Mouse (Mus musculus) heart, embryonic 10.5 days (tissue): Measurements from ENCODE around the gene Ifi211. TPM values are rescaled to one million over a fixed set of nuclear protein-coding genes. Genes with fewer than 3 reads are reported as not detected.
"Not testable (repeated sequence)": the region's sequence is repeated elsewhere in the genome, so short reads cannot be mapped to it uniquely, and the experiment has no call there.

Experiments
- DNase-seq: peaks from one replicate; pipeline ENCODE4 v3.0.0-alpha.2; 2017; ENCODE audit warnings: low spot score
- H3K27ac ChIP-seq: fragments of 300-500 bp; sonication (generic); 2 replicates; pipeline ENCODE4 v1.5.1; 2016; ENCODE audit warnings: mild to moderate bottlenecking
- H3K27me3 ChIP-seq: fragments of 300-500 bp; sonication (generic); 2 replicates; pipeline ENCODE4 v1.6.1; 2016; ENCODE audit warnings: mild to moderate bottlenecking; ENCODE audit not compliant: poor library complexity, insufficient read depth, severe bottlenecking
- H3K36me3 ChIP-seq: fragments of 300-500 bp; sonication (generic); 2 replicates; pipeline ENCODE4 v1.6.1; 2016; ENCODE audit warnings: mild to moderate bottlenecking, moderate library complexity
- H3K4me1 ChIP-seq: fragments of 300-500 bp; sonication (generic); 2 replicates; pipeline ENCODE4 v1.6.1; 2016; ENCODE audit warnings: mild to moderate bottlenecking
- H3K4me3 ChIP-seq: fragments of 300-500 bp; sonication (generic); 2 replicates; pipeline ENCODE4 v1.5.1; 2016; ENCODE audit warnings: mild to moderate bottlenecking, moderate library complexity
- H3K9me3 ChIP-seq: fragments of 300-500 bp; sonication (generic); 2 replicates; pipeline ENCODE4 v1.6.1; 2016; ENCODE audit warnings: mild to moderate bottlenecking, moderate library complexity
- WGBS: fragments of 180-500 bp; shearing (Covaris S2); methylation state at CpG from one replicate; pipeline ENCODE4 v1.1.7; 2016; 5-methylcytosine and 5-hydroxymethylcytosine counted together
- polyA plus RNA-seq: library from polyadenylated mRNA; unstranded; fragments of >200 nt; fragmentation: Nextera tagmentation; extraction: Ambion mirVana; gene quantifications from 2 replicates; pipeline ENCODE4 v1.2.1, GENCODE M21; 2016

The Ifi211 gene
- polyA plus RNA-seq, 1 experiment from 2014 or later: 1.1 TPM

- not testable (repeated sequence) for H3K9me3 ChIP-seq, H3K36me3 ChIP-seq, H3K4me1 ChIP-seq, H3K4me3 ChIP-seq, H3K27me3 ChIP-seq, DNase-seq, H3K27ac ChIP-seq
- 61% methylated on average over 4 of the region's 4 CpGs for WGBS
Observed at GRCm38 (mm10) chr1:173852853-173853252, 60.0 kb downstream of the Ifi211 start.

Other genes with a start within 250 kb of the Ifi211 start
- gene Ifi208, start 239.4 kb downstream of the Ifi211 start, polyA plus RNA-seq: not detected in 2 replicates
- gene Ifi207, start 171.3 kb downstream of the Ifi211 start, polyA plus RNA-seq: 0.14 and 0.24 TPM in 2 replicates
- 0.28 and 0.31 TPM in 2 replicates for gene Ifi204, start 146.1 kb downstream of the Ifi211 start, polyA plus RNA-seq
- 0.77 and 4.1 TPM in 2 replicates for gene Mndal, start 29.4 kb upstream of the Ifi211 start, polyA plus RNA-seq
- not detected in 2 replicates for gene Ifi203, start 29.6 kb upstream of the Ifi211 start, polyA plus RNA-seq
- gene Ifi202b, start 69.7 kb upstream of the Ifi211 start, polyA plus RNA-seq: not detected in 2 replicates
- 1.2 and 2.6 TPM in 2 replicates for gene Ifi205, start 118.8 kb upstream of the Ifi211 start, polyA plus RNA-seq
- 0.13 TPM in 1 of 2 replicates, not detected in the other for gene Olfr433, start 127.7 kb upstream of the Ifi211 start, polyA plus RNA-seq
- gene Olfr432, start 136.2 kb upstream of the Ifi211 start, polyA plus RNA-seq: not detected in 2 replicates
- gene Olfr430, start 153.6 kb upstream of the Ifi211 start, polyA plus RNA-seq: not detected in 2 replicates
- gene Olfr429, start 171.3 kb upstream of the Ifi211 start, polyA plus RNA-seq: not detected in 2 replicates
- not detected in 2 replicates for gene Olfr427, start 183.8 kb upstream of the Ifi211 start, polyA plus RNA-seq
- not detected in 2 replicates for gene Olfr231, start 208.1 kb upstream of the Ifi211 start, polyA plus RNA-seq
- not detected in 2 replicates for gene Olfr424, start 218.5 kb upstream of the Ifi211 start, polyA plus RNA-seq
- gene Olfr420, start 242.6 kb upstream of the Ifi211 start, polyA plus RNA-seq: 0.09 TPM in 1 of 2 replicates, not detected in the other